Mouse (Mus musculus) forebrain, embryonic 12.5 days (tissue): ENCODE measurements around the gene Gltp. TPM values are rescaled to one million over a fixed set of nuclear protein-coding genes. Genes with fewer than 3 reads are reported as not detected.

Experiments used
- ATAC-seq: fragments of 200-750 bp; cut with Nextera tagmentation; 2 replicates; pipeline ENCODE4 v1.8.0; 2017; ENCODE audit warnings: moderate TSS enrichment; ENCODE audit not compliant: low FRiP score
- H3K27ac ChIP-seq: fragments of 300-500 bp; sonication (generic); 2 replicates; pipeline ENCODE4 v1.5.1; 2016; ENCODE audit warnings: mild to moderate bottlenecking
- H3K27me3 ChIP-seq: fragments of 300-500 bp; sonication (generic); 2 replicates; pipeline ENCODE4 v1.6.1; 2016; ENCODE audit warnings: mild to moderate bottlenecking
- H3K36me3 ChIP-seq: fragments of 300-500 bp; sonication (generic); replicated peaks from 2 replicates; pipeline ENCODE4 v1.6.1; 2016; ENCODE audit warnings: mild to moderate bottlenecking
- H3K4me1 ChIP-seq: fragments of 300-500 bp; sonication (generic); 2 replicates; pipeline ENCODE4 v1.6.1; 2016
- H3K4me2 ChIP-seq: fragments of 300-500 bp; sonication (generic); 2 replicates; pipeline ENCODE4 v1.6.1; 2016; ENCODE audit warnings: mild to moderate bottlenecking, moderate library complexity
- H3K4me3 ChIP-seq: fragments of 300-500 bp; sonication (generic); replicated peaks from 2 replicates; pipeline ENCODE4 v1.5.1; 2016; ENCODE audit warnings: mild to moderate bottlenecking
- H3K9ac ChIP-seq: fragments of 300-500 bp; sonication (generic); 2 replicates; pipeline ENCODE4 v1.6.1; 2016; ENCODE audit warnings: mild to moderate bottlenecking
- H3K9me3 ChIP-seq: fragments of 300-500 bp; sonication (generic); 2 replicates; pipeline ENCODE4 v1.6.1; 2016
- WGBS: fragments of 180-500 bp; shearing (Covaris S2); methylation state at CpG from one replicate; pipeline ENCODE4 v1.1.7; 2016; 5-methylcytosine and 5-hydroxymethylcytosine counted together
- polyA plus RNA-seq: library from polyadenylated mRNA; unstranded; fragments of >200 nt; fragmentation: Nextera tagmentation; extraction: Ambion mirVana; gene quantifications from 2 replicates; pipeline ENCODE4 v1.2.1, GENCODE M21; 2016

Gene Gltp
- polyA plus RNA-seq, 1 experiment from 2014 or later, result 66.2 TPM

DNA sequence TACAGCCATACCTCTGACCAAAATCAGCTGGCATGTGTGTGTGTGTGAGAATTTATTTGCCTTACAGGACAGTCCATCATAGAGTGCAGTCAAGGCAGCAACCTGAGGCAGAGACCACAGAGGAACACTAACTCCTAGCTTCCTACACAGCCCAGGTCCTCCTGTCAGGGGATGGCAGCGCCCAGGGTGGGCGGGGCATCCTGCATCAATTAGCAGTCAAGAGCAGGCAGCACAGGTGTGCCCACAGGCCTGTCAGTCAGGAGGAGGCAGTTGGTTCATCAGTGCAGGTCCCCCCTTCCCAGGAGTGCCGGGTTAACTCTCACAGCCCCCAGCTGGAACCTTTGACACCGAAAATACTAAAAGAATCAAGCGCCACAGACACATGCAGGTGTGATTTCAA lies 21.8 kb downstream of the Gltp start:
- ATAC-seq, result no peak
- no peak overlapping the region for H3K4me3 ChIP-seq
- 84% methylated on average over 5 of the region's 5 CpGs for WGBS
- H3K9ac ChIP-seq, result no peak overlapping the region
- peaks cover 11% of the 10 kb centered on the region; the same call in 1 of the 2 replicates for H3K27me3 ChIP-seq
- no peak overlapping the region for H3K27ac ChIP-seq
- no peak overlapping the region for H3K4me2 ChIP-seq
- peaks cover 13% of the 10 kb centered on the region for H3K36me3 ChIP-seq
- H3K4me1 ChIP-seq, result peaks cover 25% of the 10 kb centered on the region; the same call in 1 of the 2 replicates
- H3K9me3 ChIP-seq, result no peaks in the 10 kb centered on the region

DNA sequence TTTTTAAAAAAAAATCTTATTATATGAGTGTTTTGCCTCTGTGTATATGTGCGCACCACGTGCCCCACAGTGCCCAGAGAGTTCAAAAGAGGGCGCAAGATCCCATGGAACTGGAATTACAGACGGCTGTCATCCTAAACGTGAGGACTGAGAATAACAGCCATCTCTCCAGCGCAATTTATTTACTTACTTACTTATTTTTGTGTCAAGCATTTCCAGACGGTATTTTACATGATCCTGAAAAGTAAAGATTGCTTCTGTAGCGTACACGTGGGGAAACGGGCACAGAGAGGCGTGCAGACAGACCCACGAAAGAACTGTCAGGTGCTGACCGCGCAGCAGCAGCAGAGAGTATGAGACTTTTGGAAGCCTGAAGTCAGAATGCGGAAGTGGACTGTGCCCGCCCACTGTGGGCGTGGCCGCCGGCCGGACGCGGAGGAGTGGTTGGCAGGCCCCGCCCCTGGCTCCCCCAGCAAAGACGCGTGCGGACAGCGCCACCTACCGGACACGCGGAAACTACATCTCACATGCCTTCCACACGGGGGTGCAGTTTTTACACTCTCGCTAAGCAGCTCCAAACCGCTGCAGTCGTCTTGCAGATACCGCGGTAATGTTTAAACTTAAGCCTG lies 23.4 kb downstream of the Gltp start:
- WGBS, result 4% methylated on average over 36 of the region's 36 CpGs

DNA sequence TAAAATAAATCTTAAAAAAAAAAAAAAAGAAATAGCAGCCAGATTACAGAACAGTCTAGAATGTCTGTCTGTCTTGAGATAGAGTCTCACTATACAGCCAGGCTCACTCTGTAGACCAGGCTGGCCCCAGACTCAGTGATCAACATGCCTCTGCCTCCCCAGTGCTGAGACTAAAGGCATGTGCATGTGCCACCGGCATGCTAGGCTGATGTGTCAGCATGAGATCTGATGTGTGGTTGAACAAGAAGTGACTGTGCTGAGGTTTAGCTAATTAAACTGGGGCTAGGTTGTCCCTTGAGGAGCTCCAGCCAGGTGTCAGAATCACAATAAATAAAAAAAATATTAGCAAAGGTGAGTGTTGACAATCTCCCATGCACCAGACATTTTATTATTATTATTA lies 24.1 kb downstream of the Gltp start:
- Histone ChIP-seq H3K27ac (no peak overlapping the region), H3K9me3 (no peaks in the 10 kb centered on the region), H3K4me1 (peaks cover 25% of the 10 kb centered on the region; the same call in 1 of the 2 replicates), H3K4me2 (no peak overlapping the region), H3K4me3 (no peak overlapping the region), H3K9ac (no peak overlapping the region), H3K27me3 (peaks cover 11% of the 10 kb centered on the region), H3K36me3 (no peaks in the 10 kb centered on the region)
- 68% methylated on average over 1 of the region's 1 CpGs for WGBS
- ATAC-seq, result no peak

More for the DNA sequence above, 23.4 kb downstream of the Gltp start:
- ATAC-seq, result peak; percentile 92
- peaks cover 11% of the 10 kb centered on the region; the same call in 1 of the 2 replicates for H3K27me3 ChIP-seq
- peaks cover 25% of the 10 kb centered on the region; the same call in 1 of the 2 replicates for H3K4me1 ChIP-seq
- H3K4me3 ChIP-seq, result peak overlapping the region; percentile 29
- H3K4me2 ChIP-seq, result peak overlapping the region; percentile 54
- H3K9ac ChIP-seq, result peak overlapping the region; percentile 33; the same call in 1 of the 2 replicates
- no peaks in the 10 kb centered on the region for H3K9me3 ChIP-seq
- no peaks in the 10 kb centered on the region for H3K36me3 ChIP-seq
- peak overlapping the region; percentile 48 for H3K27ac ChIP-seq

DNA sequence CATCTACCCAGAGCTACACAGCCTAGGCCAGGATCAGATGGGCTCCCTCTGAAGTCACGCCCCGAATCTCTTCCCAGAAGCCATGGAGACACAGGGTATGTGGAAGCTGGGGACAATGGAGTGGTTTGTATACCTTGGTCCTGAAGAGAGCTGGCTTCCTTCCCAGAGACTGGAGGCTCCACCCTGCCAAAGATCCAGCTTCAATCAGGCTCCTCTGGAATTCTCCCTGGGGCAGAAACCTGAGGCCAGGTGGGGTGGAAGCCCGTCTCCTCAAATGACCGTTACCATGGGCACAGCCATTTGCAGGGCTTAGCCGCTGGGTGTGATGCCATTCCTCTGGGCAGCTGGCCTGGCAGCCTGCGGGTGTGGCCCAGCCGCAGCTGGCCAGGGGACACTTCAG lies 26.0 kb downstream of the Gltp start:
- Histone ChIP-seq H3K9me3 (no peaks in the 10 kb centered on the region), H3K27me3 (peaks cover 25% of the 10 kb centered on the region), H3K9ac (no peak overlapping the region; the same call in 1 of the 2 replicates), H3K36me3 (no peaks in the 10 kb centered on the region), H3K4me1 (peaks cover 17% of the 10 kb centered on the region; the same call in 1 of the 2 replicates), H3K27ac (0 out of 2 replicates have a peak overlapping the region, but pooled peaks have one; percentile 19), H3K4me2 (no peak overlapping the region), H3K4me3 (no peak overlapping the region)
- ATAC-seq, result no peak
- WGBS, result 69% methylated on average over 7 of the region's 7 CpGs

DNA sequence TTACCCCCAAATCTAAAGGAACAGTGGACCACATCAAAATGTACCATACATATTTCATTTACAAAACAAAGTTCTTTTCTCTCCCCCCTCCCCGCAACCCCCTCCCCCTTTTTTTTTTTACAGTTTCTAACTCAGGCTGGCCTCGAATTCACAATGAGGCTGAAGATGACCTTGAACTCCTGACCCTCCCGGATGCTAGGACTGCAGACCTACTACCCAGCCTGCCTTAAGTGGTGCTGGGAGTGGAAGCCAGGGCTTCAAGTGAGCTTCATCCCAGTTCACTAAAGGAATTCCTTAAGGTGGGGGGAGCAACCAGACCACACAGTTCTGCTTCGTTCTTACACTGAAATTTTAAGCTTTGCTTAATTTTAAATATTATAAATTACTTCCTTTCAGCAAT lies 26.6 kb downstream of the Gltp start:
- Histone ChIP-seq H3K9me3 (no peaks in the 10 kb centered on the region), H3K4me2 (no peak overlapping the region), H3K4me1 (peaks cover 16% of the 10 kb centered on the region; the same call in 1 of the 2 replicates), H3K4me3 (no peak overlapping the region), H3K27ac (no peak overlapping the region), H3K36me3 (no peaks in the 10 kb centered on the region), H3K9ac (no peak overlapping the region), H3K27me3 (peaks cover 31% of the 10 kb centered on the region)
- ATAC-seq, result no peak
- 84% methylated on average over 4 of the region's 4 CpGs for WGBS

DNA sequence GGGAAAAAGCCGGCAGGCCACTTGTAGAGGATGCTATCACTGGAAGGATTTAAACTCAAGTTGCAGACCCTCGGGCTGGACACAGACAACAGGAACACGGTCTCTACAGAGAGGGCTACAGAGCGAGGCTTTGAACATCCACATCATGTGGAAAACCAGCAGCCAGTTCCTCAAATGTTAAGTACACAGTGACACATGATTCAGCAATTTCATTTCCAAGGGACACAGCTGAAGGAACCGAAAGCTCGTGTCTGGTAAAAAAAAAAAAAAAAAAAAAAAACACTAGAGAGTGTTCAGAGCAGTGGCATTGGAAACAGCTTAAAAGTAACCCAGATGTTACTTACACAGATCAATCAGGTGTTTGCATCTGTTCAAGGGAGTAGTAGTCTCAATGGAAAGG lies 29.8 kb downstream of the Gltp start:
- no peak overlapping the region for H3K9ac ChIP-seq
- no peaks in the 10 kb centered on the region for H3K36me3 ChIP-seq
- H3K27ac ChIP-seq, result no peak overlapping the region
- H3K4me1 ChIP-seq, result peaks cover 18% of the 10 kb centered on the region
- 82% methylated on average over 6 of the region's 6 CpGs for WGBS
- no peak overlapping the region for H3K4me2 ChIP-seq
- H3K27me3 ChIP-seq, result peaks cover 52% of the 10 kb centered on the region
- H3K4me3 ChIP-seq, result no peak overlapping the region
- no peak for ATAC-seq
- no peaks in the 10 kb centered on the region for H3K9me3 ChIP-seq

DNA sequence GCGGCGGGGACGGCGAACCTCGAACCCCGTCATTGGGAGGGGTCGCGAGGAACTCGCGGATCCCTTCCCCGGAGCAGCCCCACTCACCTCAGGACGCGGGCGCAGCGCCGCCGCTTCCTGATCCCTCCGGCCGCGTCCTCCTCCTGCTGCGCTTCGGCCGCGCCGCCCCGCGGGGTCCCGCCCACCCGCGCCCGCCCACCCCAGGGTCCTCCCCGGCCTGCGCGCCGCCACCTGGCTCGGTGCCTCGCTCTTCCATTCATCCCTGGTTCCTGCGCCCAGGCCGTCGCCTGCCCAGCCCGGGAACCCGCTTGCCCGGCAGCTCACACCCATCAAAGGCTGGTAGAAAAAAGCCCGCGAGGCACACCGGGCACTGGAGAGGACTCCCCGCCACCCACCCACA lies 32.5 kb downstream of the Gltp start, which contains the start of gene Trpv4:
TSS of gene Trpv4 (minus strand) at position 167 of the 400 bp plus-strand sequence.
- Histone ChIP-seq H3K4me3 (peak within 1 kb of the TSS; percentile 46), H3K36me3 (no peaks in the 10 kb centered on the region), H3K27ac (no peak within 1 kb of the TSS), H3K9me3 (no peaks in the 10 kb centered on the region), H3K4me1 (peaks cover 11% of the 10 kb centered on the region), H3K4me2 (peak within 1 kb of the TSS; percentile 73), H3K9ac (peak within 1 kb of the TSS; percentile 47), H3K27me3 (peaks cover 63% of the 10 kb centered on the region)
- 0 out of 2 replicates have a peak, but pooled peaks have one; percentile 27 for ATAC-seq
- WGBS, result under 1% methylated on average over 27 of the region's 47 CpGs

DNA sequence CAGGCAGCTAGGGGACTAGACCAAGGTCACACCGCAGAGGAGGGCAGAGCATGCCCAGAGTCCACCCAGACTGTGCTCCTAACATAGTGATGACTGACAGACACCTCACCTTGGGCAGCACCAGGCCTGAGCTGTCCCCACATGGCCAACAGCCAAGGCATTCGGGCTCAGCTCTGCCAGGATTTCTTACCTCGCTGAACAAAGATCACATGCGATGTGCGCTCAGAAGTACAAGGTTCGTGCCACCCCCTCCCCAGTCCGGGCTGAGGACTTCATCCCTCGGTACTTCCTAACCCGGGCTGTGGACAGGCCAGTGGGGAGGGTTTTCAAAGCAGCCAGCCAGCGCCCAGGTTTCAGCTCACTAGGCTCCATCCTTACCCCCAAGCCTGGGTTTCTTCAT lies 33.4 kb downstream of the Gltp start:
- Histone ChIP-seq H3K9ac (no peak overlapping the region), H3K27me3 (peaks cover 70% of the 10 kb centered on the region), H3K4me2 (peak overlapping the region; percentile 73; the same call in 1 of the 2 replicates), H3K4me3 (no peak overlapping the region), H3K27ac (no peak overlapping the region), H3K9me3 (no peaks in the 10 kb centered on the region), H3K4me1 (peaks cover 11% of the 10 kb centered on the region), H3K36me3 (no peaks in the 10 kb centered on the region)
- ATAC-seq, result no peak
- WGBS, result 27% methylated on average over 10 of the region's 10 CpGs

DNA sequence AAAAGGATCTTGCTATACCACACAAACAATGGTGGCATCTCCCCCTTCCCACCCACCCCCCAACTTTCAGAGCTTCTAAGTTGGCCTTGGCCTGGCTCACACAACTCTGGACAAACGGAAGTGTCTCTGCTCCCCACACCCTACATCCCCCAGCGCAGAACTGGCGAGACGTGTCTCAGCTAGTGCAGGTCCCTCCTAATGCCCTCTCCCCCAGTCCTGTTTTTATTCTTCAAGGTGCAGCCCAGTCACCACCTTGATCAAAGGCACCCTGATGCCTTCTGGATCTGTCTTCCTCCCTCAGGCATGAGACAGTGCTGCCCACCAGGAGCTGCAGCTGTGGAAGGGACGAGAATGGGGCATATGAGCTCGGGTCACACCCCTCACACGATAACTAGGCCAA lies 34.5 kb downstream of the Gltp start:
- peaks cover 16% of the 10 kb centered on the region for H3K4me1 ChIP-seq
- 79% methylated on average over 7 of the region's 7 CpGs for WGBS
- H3K9me3 ChIP-seq, result no peaks in the 10 kb centered on the region
- ATAC-seq, result no peak
- H3K27ac ChIP-seq, result no peak overlapping the region
- no peak overlapping the region for H3K9ac ChIP-seq
- no peak overlapping the region for H3K4me2 ChIP-seq
- peaks cover 78% of the 10 kb centered on the region for H3K27me3 ChIP-seq
- H3K36me3 ChIP-seq, result no peaks in the 10 kb centered on the region
- no peak overlapping the region for H3K4me3 ChIP-seq

DNA sequence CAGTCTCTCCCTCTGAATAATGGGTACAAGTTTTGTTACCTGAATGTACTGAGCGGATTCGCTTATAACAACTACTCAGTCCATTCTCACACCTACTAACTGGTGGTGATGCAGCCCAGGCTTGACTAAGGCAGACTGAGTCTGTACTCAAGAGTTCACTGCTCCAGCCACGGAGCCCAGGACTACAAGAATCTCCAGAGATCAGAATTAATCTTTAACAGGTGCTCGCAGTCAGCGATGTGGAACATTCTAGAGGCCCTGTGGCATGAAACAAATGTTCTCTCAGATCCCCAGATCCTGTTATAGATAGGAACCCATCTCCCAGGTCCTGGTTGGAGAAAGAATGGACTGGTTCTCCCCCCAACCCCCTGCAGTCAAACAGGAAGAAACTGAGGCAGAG lies 35.1 kb downstream of the Gltp start:
- no peak overlapping the region for H3K4me3 ChIP-seq
- WGBS, result 92% methylated on average over 5 of the region's 5 CpGs
- peaks cover 21% of the 10 kb centered on the region for H3K4me1 ChIP-seq
- H3K9me3 ChIP-seq, result no peaks in the 10 kb centered on the region
- H3K27me3 ChIP-seq, result peaks cover 82% of the 10 kb centered on the region
- no peaks in the 10 kb centered on the region for H3K36me3 ChIP-seq
- no peak overlapping the region for H3K9ac ChIP-seq
- no peak for ATAC-seq
- H3K27ac ChIP-seq, result no peak overlapping the region
- no peak overlapping the region for H3K4me2 ChIP-seq

DNA sequence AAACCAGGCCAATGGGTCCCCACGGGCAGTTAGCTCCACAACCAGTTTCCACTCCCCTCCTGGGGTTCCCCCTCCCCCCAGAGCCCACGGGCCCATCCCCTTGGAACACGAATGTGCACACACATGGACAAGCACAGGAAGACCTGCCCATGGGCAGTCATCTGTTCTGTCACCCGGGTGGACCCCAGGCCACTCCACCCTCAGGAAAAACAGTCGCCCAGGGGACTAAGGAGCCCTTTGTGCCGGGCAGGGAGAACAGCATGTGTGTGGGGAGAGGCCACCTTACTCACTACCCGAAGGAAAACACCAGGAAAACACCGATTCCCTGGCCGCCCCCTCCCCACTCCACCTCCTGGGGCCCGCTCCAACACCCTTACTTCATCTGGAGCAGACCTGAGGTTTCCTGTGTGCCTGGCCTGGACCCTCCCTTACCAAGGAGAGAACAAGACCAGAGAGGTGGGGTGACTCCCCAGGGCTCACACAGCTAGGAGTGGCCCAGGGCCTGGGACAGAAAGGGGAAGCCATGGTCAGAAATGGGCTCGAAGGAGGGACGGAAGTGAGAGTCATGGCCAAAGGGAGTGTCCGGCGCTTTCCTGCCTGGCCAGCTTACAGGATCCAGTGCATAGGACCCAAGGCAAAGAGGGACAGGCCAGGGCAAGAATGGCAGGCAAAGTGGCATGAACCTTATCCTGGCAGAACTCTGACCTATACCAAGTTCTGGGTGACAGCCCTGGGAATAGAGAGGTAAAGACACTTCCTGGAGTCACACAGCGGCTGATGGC lies 36.9 kb downstream of the Gltp start:
- Histone ChIP-seq H3K4me2 (no peak overlapping the region), H3K36me3 (no peaks in the 10 kb centered on the region), H3K9me3 (no peaks in the 10 kb centered on the region), H3K4me1 (peaks cover 31% of the 10 kb centered on the region), H3K27ac (no peak overlapping the region), H3K9ac (no peak overlapping the region), H3K27me3 (peaks cover 82% of the 10 kb centered on the region), H3K4me3 (no peak overlapping the region)
- 79% methylated on average over 15 of the region's 15 CpGs for WGBS
- no peak for ATAC-seq

DNA sequence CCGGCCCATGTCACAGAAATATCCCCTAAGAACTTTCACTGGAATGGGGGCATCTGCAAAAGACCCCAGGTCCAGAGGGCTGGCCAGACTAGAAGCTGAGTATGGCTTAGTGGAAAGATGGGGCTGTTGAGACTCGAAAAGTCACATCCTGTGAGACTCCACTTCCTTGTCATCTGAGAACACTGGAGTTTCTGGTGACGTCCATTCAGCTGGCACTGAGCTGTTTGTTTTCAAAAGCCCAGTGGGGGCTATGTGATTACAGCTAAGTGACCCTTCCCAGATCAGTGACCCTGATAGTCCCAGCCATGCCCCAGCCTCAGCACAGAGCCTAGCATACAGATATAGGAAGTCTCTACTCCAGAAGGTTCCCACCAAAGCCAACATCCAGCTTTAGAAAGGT lies 39.3 kb downstream of the Gltp start:
- Histone ChIP-seq H3K4me1 (peaks cover 35% of the 10 kb centered on the region), H3K27me3 (peaks cover 66% of the 10 kb centered on the region), H3K4me3 (no peak overlapping the region), H3K36me3 (no peaks in the 10 kb centered on the region), H3K27ac (no peak overlapping the region), H3K9me3 (no peaks in the 10 kb centered on the region), H3K9ac (no peak overlapping the region), H3K4me2 (no peak overlapping the region)
- 24% methylated on average over 3 of the region's 3 CpGs for WGBS
- no peak for ATAC-seq
